Mouse (Mus musculus): ENCODE measurements at regions not wholly inside any gene's neighbourhood (a gene's known extent, or its start where the extent isn't known, plus 50 kb on each side); places are given as distances from the start of the nearest gene placed in this dataset.

DNA sequence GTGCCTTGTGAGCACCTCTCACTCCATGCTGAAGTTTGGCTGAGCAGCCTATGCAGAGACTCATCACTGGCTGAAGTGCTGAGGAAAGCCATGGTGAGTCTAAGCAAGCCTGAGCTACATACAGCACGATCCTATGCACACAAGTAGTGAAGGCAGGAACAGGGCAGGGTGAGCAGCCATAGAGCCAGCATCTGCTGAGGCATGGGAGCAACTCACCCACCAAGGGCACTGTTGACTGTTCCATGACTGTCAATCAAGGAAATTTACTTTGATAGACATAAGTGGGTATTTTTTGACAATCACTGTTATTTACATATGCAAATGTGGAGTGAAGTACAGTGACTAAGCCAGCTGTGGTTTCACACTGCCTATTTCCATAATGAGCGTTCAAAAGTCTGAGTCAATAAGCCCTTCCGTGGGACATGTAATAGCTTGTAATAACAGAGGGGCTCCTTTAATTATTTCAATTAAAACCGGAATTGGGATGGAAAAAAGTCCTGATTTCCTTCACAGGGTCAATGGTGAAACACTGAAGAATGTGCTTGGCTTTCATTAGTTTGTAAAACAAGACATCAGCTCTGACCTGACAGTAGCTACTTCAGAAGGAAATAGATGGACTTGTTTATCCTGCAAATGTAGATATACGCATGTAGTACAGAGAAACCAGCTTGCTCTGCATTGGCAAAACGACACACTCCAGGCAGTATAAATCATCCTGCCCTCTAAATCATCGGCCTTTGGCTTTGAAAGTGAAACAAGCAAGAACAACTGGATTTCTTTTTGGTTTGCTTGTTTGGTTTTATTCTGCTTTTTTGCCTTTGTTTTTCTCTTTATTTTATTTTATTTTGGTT lies 62.1 kb downstream of the Tuba3b start:
- no peak for ATAC-seq (ENCODE audit: low TSS enrichment)

DNA sequence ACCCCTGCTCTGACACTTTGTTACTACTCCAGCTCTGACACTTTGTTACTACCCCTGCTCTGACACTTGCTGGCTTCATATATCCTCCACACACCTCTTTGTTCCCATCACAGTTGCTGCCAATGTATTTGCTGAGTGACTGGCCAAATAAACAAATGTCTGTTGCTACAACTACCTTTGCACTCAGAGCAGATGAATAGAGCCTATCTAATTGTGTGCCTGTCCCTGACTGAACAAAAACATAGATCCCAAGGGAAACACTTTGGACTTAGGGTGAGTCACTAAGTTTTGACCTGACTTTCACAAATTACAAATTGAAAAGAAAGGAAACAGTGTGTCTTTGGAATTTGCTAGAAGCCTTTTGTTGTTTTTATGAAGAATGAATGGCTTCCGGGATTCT lies 64.0 kb downstream of the Tuba3b start:
- ATAC-seq (ENCODE audit: low TSS enrichment) = no peak

DNA sequence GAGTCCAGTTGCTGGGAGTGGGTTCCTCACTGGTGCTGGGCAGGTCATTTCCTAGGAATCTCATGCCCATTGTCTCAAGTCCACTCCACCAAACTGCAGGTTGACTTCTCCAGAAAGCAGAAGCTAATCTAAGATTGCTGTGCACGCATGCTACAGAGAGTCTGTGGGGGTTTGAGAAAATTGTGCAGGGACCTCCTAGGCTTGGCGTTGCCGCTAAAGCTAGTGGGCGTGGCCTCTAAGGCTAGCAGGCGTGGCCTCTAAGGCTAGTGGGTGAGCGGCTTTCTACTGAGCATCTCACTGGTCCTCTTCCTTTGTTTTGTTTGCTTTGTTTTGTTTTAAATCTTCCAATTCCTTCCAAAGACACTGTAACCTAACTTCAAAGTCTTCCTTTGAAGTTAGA lies 59.5 kb upstream of the Rassf8 start:
- ATAC-seq (ENCODE audit: low TSS enrichment) = no peak

DNA sequence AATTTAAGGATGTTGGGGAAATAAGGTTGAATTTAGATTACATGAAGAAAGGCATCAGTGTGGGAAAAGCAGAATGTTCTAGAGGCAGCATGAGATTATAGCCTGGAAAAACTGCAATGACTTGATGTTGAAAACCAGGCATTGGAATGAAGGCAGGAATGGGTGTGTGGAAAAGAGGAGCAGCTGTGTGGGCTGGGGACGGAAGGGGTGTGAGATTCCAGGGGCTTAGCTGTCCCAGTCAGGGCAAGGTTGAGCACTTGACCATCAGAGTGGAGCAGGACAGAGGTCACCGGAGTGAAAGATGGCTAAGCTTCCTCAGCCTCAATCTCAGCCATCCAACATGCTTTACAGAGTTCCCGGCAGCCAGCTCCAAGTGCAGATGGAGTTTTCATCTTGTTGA lies 54.9 kb upstream of the Rassf8 start:
- no peak for ATAC-seq (ENCODE audit: low TSS enrichment)

GRCm38 (mm10) chr6:145694817-145695216 lies 51.7 kb upstream of the Rassf8 start:
- peak; percentile 62 for ATAC-seq (ENCODE audit: low TSS enrichment)
